Mouse (Mus musculus) left cerebral cortex, adult 11 months (tissue): ENCODE results near the gene Cdc42ep3.

Source experiments
- DNase-seq: peaks from one replicate; pipeline ENCODE4 v3.0.0; 2022; ENCODE audit warnings: low spot score

Cdc42ep3 gene

DNA sequence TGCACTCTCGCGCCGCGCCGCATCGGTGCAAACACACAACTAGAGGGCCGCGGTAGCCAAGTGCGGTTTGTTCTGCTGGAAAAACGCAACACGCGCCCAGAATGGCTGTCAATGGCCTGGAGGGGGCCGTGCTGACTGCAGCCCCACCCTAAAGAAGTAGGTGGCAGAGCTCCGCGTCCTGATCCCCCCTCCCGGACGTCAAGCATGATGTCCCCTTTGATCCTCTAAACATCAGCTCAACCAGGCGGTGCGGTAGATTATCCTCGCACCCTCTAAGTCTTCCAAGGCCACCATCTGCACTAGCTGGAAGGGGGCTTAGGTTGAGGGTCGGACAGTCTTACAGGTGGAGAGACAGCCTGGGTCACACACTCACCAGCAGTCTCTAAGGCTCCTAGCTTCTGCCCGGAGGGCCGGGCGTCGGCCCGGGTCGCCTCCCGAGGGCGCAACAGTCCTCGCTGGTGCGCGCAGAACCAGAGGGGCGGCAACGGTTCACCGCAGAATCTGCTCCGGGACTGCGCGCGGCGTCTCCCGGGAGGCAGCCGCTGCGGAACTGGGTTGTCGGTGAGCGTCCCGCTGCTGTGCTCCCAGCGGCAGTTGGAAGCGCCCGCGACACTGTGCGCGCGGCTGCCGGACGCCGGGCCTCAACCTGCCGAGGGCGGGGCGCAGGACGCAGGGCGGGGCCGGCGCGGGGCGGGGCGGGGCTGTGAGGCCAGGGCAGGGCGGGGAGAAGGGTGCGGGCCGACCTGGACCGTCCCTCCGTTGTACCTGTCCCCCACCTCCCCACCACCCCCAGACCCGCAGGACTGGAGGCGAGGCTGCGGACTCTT is at the start of gene Cdc42ep3:
Cdc42ep3 (minus strand) TSS at position 648 of the 827 bp plus-strand sequence.
- peak; percentile 42 for DNase-seq

DNA sequence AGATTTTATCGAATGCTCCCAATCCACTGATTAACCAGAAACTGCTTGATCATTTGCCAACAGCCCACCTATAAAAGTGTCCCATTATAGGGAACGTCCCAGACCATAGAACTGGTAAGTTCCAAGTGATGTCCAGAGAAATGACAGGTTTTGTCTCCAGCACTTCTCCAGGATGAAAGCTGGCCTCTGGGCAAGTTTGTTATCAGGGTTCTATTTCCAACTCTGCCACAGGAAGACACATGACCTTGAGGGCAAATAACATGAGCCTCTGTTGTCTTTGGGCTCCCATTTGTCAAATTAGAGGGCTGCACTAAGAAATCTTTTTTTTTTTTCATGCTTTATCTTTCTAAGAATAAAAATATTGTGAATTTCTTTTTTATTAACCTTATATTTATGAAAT is 45.5 kb upstream of the Cdc42ep3 start:
- no peak for DNase-seq

DNA sequence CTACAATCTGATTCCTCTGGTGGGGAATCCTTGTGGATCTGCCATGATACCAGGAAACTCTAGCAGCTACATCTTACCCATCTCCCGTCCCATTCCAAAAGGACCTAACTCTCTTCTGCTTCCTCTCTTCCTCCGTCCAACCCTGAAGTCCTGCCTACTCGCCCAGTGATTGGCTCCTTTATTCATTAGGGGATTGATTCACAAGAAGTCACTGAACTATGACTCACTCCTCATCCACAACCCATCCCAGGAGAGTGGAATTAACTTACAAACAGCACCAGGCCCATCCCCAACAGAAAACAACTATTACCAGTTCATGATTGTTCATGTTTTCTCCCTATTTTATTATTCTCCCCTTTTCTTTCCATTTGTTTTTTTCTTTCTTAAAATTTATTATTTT is 43.5 kb upstream of the Cdc42ep3 start:
- no peak for DNase-seq

DNA sequence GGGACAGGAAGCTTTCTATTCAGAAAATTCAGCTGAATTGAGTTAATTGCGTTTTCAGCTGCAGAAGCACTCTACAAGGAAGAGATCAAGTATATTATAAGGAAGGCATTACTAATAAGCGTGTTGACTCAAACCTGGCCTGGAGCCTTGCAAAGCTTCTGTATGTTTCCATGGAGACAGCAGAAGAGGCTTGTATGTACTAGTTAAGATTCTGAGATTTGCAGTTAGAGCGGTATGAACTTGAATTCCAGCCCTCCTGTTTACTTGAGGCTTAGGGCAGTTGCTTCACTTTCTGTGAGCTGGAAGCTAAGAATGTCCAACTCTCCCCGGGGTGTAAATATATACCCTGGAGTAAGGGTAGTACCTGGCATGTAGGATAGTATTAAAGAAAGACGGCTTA is 39.9 kb upstream of the Cdc42ep3 start:
- no peak for DNase-seq

DNA sequence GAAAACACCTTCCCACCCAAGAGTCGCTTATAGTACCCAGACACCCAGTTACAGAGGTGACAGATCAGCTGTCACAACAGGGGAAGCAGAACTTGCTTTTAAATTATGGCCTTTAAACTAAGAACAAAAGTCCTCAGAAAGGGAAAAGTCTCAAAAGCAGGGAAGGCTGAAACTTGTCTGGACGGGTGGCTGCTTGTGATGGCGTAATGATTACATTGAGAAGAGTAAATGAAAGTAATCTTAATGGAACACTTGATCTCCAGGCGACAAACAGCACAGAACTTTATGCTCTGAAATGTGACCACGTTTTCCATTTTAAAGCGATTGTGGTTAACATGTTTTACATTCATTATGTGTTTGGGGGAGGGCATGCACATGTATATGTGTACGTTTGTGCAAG is 39.0 kb upstream of the Cdc42ep3 start:
- DNase-seq: no peak

DNA sequence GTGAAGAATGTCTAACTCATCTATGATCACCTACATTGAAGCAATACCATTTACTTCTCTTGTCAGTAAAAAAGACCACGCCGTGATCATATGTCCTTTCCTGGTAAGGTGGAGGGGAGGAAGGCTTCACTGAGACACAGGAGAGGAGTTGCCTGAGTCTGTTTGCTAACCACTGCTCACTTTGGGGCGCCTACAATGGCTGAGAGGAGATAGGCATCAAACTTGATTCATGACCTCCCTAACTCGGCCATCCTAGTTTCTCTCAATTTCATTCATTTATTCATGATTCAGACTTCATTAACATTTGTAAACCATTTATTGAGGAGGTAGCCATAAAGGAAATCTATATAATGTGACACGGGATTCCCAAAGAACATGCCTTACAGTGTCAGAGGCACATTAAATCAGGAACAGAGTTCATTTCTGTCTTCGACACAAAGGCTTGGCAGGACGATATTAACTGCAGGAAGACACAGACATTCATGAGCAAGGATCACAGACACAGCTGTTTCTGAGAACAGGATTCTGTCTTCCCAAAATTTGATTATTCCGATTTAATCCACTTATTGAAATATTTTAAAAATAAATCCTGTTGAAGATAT is 32.7 kb upstream of the Cdc42ep3 start:
- no peak for DNase-seq

DNA sequence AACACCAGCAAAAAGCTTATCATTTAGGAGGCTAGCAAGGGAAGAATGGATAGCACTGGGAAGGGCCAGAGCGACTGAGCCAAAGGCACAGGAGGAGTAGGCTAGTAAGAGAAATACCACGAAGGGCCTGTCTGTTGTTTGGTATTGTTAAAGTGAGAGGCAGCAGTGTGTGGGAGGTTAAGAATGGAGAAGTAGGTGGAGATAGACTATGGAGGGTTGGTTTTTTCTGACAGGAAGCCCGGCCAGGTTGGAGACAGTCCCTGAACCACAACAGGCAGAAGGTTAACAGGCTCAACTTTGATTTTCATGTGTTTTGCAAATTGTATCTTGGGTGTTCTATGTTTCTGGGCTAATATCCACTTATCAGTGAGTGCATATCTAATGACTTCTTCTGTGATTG is 26.6 kb upstream of the Cdc42ep3 start:
- DNase-seq: no peak

DNA sequence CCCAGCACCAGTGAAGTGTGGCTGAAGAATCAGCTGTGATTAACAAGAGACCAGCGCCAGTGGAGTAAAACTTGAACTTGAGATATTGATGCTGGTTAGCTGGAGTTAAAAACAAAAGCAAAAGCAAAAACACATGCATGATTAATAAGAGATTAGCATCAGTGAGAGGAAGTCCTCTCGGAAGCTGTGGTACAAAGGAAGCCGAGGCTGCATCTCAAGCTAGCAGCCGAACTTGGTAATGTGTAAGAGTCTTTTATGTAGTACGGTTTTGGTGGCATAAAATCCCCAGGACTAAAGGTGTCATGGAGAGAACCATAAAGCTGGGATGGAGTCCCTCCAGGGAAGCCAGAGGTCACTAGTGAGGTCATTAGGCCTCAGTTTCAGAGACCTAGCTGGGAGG is 24.3 kb upstream of the Cdc42ep3 start:
- no peak for DNase-seq

DNA sequence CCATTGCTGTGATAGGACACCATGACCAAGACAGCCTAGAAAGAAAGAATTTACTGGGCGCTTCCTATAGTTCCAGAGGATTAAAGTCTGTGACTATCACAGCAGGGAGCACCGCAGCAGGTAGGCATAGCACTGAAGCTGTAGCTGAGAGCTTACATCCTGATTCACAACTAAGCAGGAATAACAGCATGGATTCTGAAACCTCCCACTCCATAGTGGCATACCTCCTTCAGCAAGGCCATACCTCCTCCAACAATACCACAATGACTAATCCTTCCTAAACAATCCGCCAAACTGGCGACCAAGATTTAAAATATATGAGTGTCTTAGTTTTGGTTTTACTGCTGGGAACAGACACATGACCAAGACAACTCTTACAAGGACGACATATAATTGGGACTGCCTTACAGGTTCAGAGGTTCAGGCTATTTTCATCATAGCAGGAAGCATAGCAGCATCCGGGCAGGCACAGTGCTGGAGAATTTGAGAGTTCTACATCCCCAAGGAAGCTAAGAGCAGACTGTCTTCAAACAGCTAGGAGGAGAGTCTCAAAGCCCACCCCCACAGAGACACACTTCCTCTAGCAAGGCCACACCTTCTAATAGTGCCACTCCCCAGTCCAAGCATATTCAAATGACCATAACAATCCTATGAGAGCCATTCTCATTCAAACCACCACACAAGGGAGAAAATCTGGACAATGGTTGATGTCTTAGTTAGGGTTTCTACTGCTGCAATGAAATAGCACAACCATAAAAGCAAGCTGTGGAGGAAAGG is 21.7 kb upstream of the Cdc42ep3 start:
- no peak for DNase-seq

DNA sequence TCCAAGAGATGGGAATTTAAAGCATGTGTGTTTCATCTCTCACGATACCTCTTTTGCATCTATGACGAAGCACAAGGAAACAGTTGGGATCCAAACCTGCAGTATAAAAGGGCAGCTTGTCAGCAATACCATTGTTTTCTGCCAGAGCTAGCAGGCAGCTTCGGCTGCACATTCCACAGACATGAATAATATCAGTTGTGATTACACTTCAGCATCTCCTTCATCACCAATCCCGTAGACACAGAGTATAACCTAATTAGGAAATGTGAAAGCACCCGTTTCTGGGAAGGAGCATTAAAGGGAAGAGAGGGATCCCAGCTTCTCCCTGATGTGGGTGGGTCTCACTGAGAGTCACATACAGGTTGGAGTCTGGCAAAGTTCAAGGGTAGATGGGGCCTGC is 18.1 kb upstream of the Cdc42ep3 start:
- no peak for DNase-seq

DNA sequence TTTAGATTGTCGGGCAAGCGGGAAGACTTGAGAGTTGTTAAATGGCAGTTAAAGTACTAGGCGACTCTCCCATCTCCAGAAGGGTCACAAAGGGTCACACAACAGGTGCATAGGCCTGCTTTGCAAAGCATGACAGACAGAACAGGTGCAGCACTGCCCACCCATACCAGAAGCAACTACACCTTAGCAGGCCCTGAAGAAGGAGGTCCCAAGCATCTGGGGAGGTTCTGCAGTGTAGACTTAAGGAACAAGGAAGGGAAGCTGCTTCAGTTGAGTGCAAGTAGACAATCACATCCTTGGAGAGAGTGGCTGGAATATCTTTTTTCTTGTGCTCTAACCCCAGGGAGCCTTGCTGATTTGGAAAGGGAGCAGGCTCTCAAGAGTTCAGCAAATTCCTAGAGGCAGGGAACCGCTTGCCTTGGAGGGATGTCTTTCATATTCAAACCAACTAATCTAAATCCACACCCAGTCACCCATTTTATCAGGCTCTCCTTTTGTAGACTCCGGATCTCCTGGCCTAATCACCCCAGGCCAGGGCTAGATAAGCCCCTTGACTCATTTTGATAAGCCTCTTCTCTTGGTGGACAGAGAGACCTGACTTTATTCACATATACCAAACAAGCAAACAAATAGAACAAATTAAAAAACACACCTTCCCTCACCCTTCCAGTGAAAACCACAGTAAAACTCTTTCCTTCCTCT is 10.0 kb upstream of the Cdc42ep3 start:
- no peak for DNase-seq

DNA sequence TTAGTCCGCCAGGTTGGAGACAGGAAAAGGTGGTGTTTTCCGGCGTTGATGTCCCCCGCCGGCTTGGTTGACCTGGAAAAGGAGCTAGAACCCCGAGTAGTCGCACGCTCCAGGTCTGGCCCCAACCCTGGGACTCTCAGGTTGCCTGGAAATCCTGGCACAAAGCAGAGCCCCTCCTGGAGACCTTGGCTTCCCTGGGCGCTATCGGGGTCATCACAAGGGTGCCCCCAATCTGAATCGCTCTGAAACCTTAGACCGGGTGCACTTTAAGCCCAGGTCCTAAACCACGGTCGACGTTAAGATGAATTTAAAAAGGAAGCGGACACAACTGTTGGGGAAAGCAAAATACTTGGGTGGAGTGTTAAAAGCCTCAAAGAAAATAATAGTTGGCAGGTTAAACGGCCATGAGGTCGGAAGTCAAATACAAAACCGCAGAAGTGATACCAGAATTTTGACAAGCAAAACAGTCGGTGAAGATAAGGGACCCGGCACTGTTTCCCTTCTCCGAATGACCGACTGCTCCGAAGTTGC is 1.2 kb upstream of the Cdc42ep3 start:
- no peak for DNase-seq

DNA sequence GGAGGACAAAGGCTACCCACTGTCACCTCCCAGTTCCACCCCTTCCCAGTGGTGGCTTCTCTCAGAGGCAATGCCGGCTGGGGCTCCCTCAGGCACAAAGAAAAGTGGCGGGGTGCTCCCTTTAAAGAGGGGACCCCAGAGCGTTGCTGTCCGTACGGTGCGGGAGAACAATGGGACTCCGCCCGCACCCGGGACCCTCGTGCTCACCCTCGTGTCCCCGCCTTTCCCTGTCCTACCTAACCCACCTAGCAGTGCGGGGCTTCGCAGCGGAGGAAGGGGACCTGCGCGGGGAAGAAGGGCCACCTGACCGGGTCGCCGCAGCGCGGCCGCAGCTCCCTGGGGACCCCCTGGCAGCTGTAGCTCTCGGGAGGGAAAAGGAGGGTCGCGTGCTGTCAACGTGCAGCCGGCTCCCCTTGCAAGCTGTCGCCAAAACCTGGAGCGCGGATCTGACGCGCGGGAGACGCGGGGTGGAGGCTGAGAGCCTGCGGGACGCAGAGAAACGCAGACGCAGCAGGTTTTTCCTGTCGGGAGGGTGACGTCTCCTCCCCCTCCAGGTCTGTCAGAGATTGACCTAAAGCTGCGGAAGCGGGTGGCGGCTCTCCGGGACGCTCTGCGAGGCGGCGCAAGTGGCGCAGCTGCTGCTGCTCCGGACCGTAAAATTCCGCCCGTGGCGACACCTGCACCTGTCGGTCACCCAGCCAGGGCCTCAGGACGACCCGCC is 540 bp upstream of the Cdc42ep3 start:
- DNase-seq: peak; percentile 60

DNA sequence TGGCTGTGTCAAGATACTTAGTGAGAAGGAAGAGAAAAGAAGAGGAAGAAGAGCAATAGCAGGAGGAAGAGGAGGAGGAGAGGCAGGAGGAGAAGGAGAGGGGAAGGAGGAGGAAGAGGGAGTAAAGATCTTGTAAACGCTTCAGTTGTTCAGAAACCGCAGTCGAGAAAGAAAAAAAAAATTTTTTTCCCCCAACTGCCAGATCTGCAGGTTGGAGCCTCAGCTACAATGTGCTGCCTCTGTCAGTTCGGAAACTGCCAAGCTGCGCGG is 782 bp downstream of the Cdc42ep3 start:
- no peak for DNase-seq

DNA sequence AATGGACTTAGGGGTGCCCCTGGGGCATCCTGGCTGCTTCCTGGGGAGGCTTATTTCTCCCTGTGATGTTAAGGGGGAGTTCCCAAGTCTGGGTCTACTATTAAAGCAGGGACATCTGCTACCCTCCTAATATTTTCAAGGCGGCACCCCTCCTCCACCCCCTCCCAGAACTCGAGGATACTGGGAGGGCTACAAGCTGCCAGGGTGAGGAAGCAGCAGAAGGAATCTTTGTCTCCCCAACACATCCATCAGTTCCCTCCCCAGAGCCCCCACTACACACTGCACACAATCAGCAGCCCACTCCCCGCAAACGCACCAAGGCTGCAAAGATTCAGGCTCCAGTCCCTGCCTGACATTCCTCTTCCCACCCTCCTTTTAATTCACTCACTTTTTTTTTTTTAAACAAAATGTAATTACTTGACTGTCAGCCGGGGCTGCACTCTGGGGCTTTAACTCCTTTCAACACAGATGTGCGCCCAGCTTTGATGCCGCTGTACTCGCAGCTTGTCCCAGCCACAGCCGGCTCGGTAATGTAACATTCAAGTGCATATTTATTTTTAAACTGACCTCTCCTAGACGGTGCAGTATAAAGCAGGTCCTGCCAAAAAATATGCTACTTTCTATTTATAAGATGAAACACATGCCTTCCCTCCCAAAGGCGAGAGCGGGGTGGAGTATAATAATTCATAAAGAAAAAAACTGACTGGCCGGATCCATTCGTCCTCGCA is 1.3 kb downstream of the Cdc42ep3 start:
- no peak for DNase-seq

DNA sequence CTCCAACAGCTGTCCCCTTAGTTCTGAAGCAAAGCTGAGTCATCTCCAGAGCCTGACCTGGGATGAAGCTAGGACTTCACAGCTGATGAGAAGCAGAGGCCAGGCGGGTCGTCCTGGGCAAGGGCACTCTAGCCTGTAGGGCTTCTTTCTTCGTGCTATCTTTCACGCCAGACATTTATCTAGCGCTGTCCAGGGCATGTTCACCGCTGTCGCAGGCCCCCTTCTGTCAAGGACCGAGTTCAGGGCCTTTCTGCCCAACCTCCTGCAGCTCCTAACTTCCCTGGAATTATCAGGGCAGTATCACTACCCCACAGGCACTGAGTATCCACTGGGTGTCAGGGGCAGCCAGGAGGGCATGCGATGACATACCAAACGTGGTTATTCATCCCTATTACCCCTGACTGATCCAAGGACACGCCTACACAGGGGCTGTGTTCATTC is 4.1 kb downstream of the Cdc42ep3 start:
- no peak for DNase-seq

DNA sequence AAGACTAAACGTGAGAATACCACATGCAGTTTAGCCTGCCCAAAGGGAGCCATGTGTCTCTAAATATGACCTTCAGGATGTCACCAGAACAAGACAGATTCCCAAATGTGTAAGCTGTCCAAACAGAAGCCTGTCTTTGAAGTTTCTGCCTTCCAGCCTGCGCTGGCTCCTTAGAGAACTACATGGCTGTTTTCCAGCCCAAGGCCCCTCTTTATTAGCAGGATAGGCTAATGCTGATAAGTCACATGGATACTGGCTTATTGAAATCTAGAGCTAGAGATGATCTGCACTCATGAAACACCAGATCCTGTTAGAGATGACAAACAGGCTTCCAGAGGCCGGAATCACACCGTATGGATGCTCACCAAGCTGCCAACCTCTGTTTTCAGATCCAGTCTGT is 5.5 kb downstream of the Cdc42ep3 start:
- no peak for DNase-seq

DNA sequence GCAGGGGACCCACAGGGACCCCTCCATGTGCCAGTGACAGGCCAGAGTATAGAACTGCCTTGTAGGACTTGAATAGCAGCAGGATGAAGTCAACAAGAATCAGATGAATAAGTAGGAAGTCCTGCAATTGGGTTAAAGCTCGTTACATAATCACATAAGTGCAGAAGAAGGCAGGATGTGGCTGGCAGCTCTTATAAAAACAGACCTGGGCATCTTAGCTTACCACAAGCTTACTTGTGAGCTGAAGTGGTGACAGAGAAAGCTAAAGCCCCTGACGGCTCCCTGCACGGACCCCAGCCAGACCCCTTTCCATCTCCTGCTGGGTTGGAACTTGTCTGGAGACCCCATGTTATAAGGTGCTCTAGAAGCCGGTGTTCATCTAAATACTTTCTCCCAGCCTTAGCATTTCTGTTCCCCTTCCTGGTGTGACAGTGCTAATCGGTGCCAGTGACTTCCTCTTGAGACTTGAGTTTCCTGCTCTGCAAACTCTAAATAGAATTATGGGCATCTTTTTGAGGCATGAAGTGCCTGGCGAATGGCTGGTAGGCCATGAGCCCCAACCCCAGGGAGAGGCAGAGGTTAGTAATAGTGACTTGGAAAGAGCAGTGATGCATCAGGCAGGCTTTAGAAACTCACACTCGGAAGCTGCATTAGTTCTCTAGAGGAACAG is 6.8 kb downstream of the Cdc42ep3 start:
- no peak for DNase-seq

DNA sequence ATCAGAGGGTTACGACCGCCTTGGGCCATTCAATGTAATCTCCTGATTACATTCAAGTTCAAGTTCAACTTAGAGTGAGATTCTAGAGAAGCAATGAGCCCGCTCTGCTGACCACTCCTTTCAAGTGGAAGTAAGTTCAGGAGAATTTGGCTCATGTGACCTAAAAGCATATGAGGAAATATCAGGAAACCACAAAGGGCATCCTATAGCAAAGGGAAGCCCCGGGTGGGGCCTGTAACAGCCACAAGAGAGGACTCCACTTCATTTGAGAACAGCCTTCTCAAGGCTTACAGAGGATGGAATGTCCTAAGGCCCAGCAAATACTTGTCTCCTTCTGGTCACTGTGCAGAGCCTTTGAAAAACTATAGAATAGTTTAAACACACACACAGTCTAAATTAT is 7.6 kb downstream of the Cdc42ep3 start:
- DNase-seq: no peak

DNA sequence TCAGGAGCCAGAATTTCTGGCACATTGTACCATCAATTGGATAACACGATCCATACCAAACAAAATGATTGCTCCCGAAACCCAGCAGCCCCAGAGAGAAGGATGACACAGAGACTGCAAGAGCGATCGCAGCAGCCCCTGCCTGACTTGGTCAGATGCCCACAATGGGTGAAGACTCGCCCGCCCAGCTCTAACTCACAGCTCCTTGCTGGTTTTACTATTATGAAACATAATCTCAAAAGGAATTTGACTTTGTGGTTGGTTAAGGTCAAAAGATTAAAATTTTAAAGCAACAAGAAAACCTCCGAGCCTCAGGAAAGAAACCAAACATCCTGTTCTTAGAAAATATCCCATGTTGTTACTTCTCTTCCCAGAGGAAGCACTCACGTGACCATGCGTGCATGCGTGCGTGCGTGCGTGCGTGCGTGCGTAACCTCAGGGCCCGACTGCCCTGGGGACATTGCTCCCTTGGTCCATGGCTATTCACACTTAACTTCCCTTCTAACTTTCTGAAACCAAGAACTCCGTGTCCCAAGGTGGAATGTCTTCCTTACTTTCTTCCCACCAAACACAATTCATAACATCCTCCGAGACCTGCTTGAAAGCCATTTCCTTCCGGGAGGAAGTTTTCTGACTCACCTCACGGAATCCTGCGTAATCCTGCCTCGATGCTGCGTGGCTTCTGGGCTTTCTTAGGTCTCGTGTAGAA is 9.7 kb downstream of the Cdc42ep3 start:
- DNase-seq: no peak
